Mouse (Mus musculus) stomach, embryonic 16.5 days (tissue): ENCODE data around the gene Shh. TPM values are rescaled to one million over a fixed set of nuclear protein-coding genes. Genes with fewer than 3 reads are reported as not detected.

Experiments
- ATAC-seq: fragments of 200-750 bp; cut with Nextera tagmentation; 2 replicates; pipeline ENCODE4 v1.8.0; 2017; ENCODE audit warnings: moderate number of reproducible peaks, moderate TSS enrichment; ENCODE audit not compliant: insufficient read depth, low FRiP score
- H3K27ac ChIP-seq: fragments of 300-500 bp; sonication (generic); 2 replicates; pipeline ENCODE4 v1.5.1; 2014; ENCODE audit warnings: low read length
- H3K27me3 ChIP-seq: fragments of 300-500 bp; sonication (generic); 2 replicates; pipeline ENCODE4 v1.6.1; 2014; ENCODE audit warnings: low read length, control low read depth, mixed read lengths; ENCODE audit not compliant: control insufficient read depth, insufficient read depth
- H3K36me3 ChIP-seq: fragments of 300-500 bp; sonication (generic); 2 replicates; pipeline ENCODE4 v1.6.1; 2014; ENCODE audit warnings: low read length; ENCODE audit not compliant: control insufficient read depth, insufficient read depth
- H3K4me1 ChIP-seq: fragments of 300-500 bp; sonication (generic); 2 replicates; pipeline ENCODE4 v1.6.1; 2014; ENCODE audit warnings: low read length, control low read depth, mixed read lengths; ENCODE audit not compliant: control insufficient read depth, insufficient read depth
- H3K4me2 ChIP-seq: fragments of 300-500 bp; sonication (generic); 2 replicates; pipeline ENCODE4 v1.6.1; 2014; ENCODE audit warnings: low read depth, low read length, mixed read lengths
- H3K4me3 ChIP-seq: fragments of 300-500 bp; sonication (generic); replicated peaks from 2 replicates; pipeline ENCODE4 v1.5.1; 2014; ENCODE audit warnings: mild to moderate bottlenecking, low read length
- H3K9ac ChIP-seq: fragments of 300-500 bp; sonication (generic); 2 replicates; pipeline ENCODE4 v1.6.1; 2014; ENCODE audit warnings: low read length
- H3K9me3 ChIP-seq: fragments of 300-500 bp; sonication (generic); replicated peaks from 2 replicates; pipeline ENCODE4 v1.6.1; 2016; ENCODE audit warnings: low read length, control low read depth; ENCODE audit not compliant: control insufficient read depth
- WGBS: fragments of 180-500 bp; shearing (Covaris S2); extraction: QIAGEN DNeasy Blood & Tissue Kit; methylation state at CpG from one replicate; pipeline ENCODE4 v1.1.7; 2014; 5-methylcytosine and 5-hydroxymethylcytosine counted together
- polyA plus RNA-seq: library from polyadenylated mRNA; unstranded; fragments of >200 nt; fragmentation: Nextera tagmentation; extraction: Ambion mirVana; gene quantifications from 2 replicates; pipeline ENCODE4 v1.2.1, GENCODE M21; 2015

The Shh gene
- polyA plus RNA-seq, 1 experiment from 2014 or later: 4.1 TPM

DNA sequence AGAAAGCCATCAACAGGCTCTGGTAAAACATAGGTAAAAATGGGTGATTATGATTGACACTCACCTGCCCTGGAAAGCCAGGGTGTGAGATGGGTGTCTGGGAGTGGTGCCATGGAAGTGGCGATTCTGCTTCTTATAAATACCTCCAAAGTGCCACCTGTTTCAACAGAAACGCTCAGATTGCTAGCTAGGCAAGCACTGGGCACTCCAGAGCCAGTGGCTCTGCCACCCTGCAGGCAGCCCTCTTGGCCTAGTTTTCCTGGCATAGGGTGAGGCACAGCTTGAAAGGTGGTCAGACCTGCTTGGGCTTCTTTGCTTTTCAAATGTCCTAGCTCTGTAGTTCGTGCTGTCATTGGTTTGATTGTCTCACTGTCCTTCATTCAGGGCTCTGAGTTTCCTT is 53.0 kb downstream of the Shh start:
- Histone ChIP-seq H3K9ac (no peak overlapping the region), H3K27ac (no peak overlapping the region), H3K4me2 (no peak overlapping the region), H3K4me3 (no peak overlapping the region), H3K27me3 (no peaks in the 10 kb centered on the region), H3K36me3 (peaks cover 13% of the 10 kb centered on the region), H3K9me3 (no peaks in the 10 kb centered on the region), H3K4me1 (no peaks in the 10 kb centered on the region)
- no peak for ATAC-seq
- WGBS: 81% methylated on average over 3 of the region's 3 CpGs

DNA sequence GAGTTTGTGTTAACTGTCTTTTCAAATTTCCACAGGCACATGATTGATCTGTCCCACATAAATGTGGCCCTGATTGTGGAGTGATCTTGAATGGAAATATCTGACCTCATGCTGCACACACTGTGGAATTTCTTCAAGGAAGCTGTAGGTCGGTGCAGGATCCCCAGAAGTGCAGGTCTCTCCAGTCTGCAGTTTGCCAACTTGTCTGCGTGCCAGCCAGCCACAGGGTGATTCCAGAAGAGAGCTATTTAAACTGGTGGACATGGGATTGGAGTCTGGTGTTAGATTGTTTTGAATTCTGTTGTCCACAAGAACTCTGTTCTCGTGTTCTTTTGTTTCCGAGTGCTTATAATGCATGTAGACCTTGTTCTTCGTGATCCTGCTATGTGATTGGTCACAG is 53.5 kb downstream of the Shh start:
- H3K27ac ChIP-seq: no peak overlapping the region
- peaks cover 10% of the 10 kb centered on the region for H3K36me3 ChIP-seq
- ATAC-seq: no peak
- H3K4me3 ChIP-seq: no peak overlapping the region
- no peak overlapping the region for H3K9ac ChIP-seq
- H3K9me3 ChIP-seq: no peaks in the 10 kb centered on the region
- no peak overlapping the region for H3K4me2 ChIP-seq
- WGBS: 82% methylated on average over 5 of the region's 5 CpGs
- H3K27me3 ChIP-seq: no peaks in the 10 kb centered on the region
- no peaks in the 10 kb centered on the region for H3K4me1 ChIP-seq

- no peak overlapping the region for H3K4me3 ChIP-seq
- H3K36me3 ChIP-seq: peaks cover 10% of the 10 kb centered on the region
- H3K27ac ChIP-seq: no peak overlapping the region
- H3K9me3 ChIP-seq: no peaks in the 10 kb centered on the region
- no peak overlapping the region for H3K9ac ChIP-seq
- ATAC-seq: no peak
- H3K4me1 ChIP-seq: no peaks in the 10 kb centered on the region
- no peak overlapping the region for H3K4me2 ChIP-seq
- WGBS: 61% methylated on average over 2 of the region's 2 CpGs
- H3K27me3 ChIP-seq: no peaks in the 10 kb centered on the region
Measured at GRCm38 (mm10) chr5:28412006-28412685, 54.9 kb downstream of the Shh start.

Other genes with a start within 250 kb of the Shh start
- gene Cnpy1, start 221.4 kb downstream of the Shh start, polyA plus RNA-seq: 0.37 and 0.40 TPM in 2 replicates
- gene Rbm33, start 150.1 kb downstream of the Shh start, polyA plus RNA-seq: 6.8 and 8.1 TPM in 2 replicates